Mouse (Mus musculus) left cerebral cortex, adult 2 months (tissue): ENCODE results near the gene Hsdl2. TPM values are rescaled to one million over a fixed set of nuclear protein-coding genes. Genes with fewer than 3 reads are reported as not detected.

Experiments
- DNase-seq, 2 experiments: peaks; one replicate each; pipeline ENCODE4 v3.0.0; 2021 to 2022; ENCODE audit warnings: low spot score in 2 of 2, mixed read lengths in 1 of 2; ENCODE audit errors: extremely low spot score in 1 of 2
- H3K27ac ChIP-seq: fragments of 200-600 bp; 2 replicates; pipeline ENCODE4 v1.8.1; 2022
- H3K4me3 ChIP-seq: fragments of 200-600 bp; 2 replicates; pipeline ENCODE4 v1.8.1; 2022
- CTCF ChIP-seq: fragments of 200-600 bp; IDR thresholded peaks from 2 replicates; pipeline ENCODE4 v1.8.1; 2022; ENCODE audit warnings: antibody characterized with exemption, mild to moderate bottlenecking, moderate library complexity
- intact Hi-C: fragments of 180-260 bp; cut with DNase I; formaldehyde crosslinking; loops from one replicate; pipeline ENCODE4 v1.15.1; 2025
- long read RNA-seq, 2 experiments: library from polyadenylated mRNA; stranded (forward); transcript quantifications; one replicate each; pipeline ENCODE4 v2.0.0; 2021; ENCODE audit warnings: borderline mapping rate in 2 of 2
- total RNA-seq, 2 experiments: library from RNA; stranded (reverse); gene quantifications; 2 replicates each; pipeline ENCODE4 v1.2.3; 2021

Hsdl2 gene
- 10 to 100 TPM; 25.0 to 27.3 TPM for total RNA-seq
- long read RNA-seq, experiment 1, transcript Hsdl2-201 (11 exons, 2,611 nt): major isoform, 24 of 27 reads
- long read RNA-seq, experiment 1, partial matches to known transcripts: 0 of 27 reads
- long read RNA-seq, experiment 1, other reads (novel, unspliced or antisense): 1 of 27 reads
- long read RNA-seq, experiment 2, transcript Hsdl2-201 (11 exons, 2,611 nt): major isoform, 28 of 36 reads
- long read RNA-seq, experiment 2, partial matches to known transcripts: 0 of 36 reads
- long read RNA-seq, experiment 2, other reads (novel, unspliced or antisense): 6 of 36 reads

DNA sequence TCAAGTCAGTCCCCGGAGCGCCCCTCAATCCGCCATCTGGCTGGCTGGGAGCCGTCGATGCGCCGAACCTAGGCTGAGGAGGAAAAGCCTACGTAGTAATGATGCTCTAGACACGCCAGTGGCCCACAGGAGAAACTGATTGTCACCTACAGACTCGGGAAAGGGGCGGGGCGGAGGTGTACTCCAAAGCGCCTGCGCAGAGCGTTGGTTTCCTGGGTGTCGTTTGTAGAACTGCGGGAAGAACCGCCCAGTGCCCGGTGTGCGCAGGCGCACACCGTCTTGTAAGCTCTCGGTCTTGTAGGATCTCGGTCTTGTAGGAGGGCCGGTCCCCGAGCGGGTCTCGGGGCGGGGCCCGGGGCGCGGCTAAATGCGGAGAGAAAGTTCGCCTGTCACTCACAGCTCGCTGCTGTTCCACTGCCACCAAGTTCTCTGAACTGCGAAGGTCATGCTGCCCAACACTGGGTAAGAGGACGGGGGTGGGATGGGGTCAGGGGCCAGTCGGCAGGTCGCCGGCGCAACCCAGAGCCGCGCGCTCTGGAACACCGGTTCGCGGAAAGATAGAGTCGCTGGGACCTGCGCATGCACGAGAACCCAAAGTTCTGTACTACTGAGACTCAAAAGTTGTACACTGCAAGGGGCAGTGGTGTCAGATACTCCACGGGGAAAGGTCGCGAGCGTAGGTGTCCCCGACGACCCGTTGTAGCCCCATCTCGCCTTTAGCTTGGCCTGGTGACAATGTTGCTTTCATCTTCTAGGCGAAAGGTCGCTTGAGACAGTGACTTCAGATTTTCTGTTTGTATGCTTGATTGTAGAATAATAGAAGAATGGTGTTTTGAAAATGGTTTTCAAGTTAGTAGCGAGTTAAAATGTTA lies at the start of gene Hsdl2:
Gene Hsdl2 (plus strand): TSS at position 250 of the 872 bp plus-strand sequence.
- intact Hi-C loops: no loop called here
- no peak for TF ChIP-seq CTCF
- peak within 1 kb of the TSS; percentile 93 for H3K4me3 ChIP-seq
- H3K27ac ChIP-seq: peak within 1 kb of the TSS; percentile 86
- peak; percentile 97 to 98 for DNase-seq

DNA sequence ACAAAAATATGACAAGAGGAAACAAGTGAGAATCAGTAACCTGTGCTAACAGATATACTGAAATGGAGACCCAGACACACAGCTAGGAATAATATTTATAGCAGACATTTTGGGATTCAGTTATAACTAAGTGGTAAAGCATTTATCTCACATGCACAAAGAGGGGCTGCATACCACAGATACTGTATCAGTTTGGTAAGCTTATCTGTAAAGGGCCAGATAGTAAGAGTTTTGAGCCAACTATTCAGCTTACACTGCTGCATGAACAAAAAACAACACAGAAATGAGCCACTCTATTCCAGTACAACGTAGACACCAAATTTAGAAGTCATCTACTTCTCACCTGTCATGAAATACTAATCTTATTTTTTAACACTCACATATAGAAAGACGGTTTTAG lies 48.1 kb upstream of the Hsdl2 start:
- intact Hi-C loops: no loop called here
- no peak for DNase-seq
- Histone ChIP-seq H3K4me3 (no peak overlapping the region), H3K27ac (no peak overlapping the region)
- TF ChIP-seq CTCF: no peak

- Histone ChIP-seq H3K27ac (no peak overlapping the region), H3K4me3 (no peak overlapping the region)
- DNase-seq: no peak
- intact Hi-C loops: no loop called here
- TF ChIP-seq CTCF: no peak
Observed at GRCm38 (mm10) chr4:59535624-59536023, 45.7 kb upstream of the Hsdl2 start.

DNA sequence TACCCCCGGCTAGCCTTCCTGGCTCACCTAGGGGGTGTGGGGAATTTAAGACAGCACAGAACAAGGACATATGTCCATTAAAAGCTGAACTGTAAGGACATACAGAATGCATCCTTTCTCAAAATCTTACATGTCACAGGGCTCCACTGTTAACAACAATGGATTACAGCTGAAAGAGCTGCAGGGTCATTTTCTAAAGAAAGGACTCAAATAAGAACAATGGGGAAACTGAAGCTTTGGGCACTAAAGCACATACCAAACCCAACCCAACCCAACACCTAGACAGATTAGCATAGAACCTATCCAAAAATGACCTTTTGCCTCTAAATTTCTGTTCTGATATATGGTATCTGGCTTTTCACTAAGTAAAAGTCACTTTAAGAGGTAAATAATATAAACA lies 45.1 kb upstream of the Hsdl2 start:
- H3K4me3 ChIP-seq: no peak overlapping the region
- no peak for DNase-seq
- TF ChIP-seq CTCF: no peak
- no peak overlapping the region for H3K27ac ChIP-seq
- intact Hi-C loops: no loop called here

- intact Hi-C loops: no loop called here
- no peak for DNase-seq
- Histone ChIP-seq H3K27ac (no peak overlapping the region), H3K4me3 (no peak overlapping the region)
- peak; percentile 16 for TF ChIP-seq CTCF
Observed at GRCm38 (mm10) chr4:59543006-59543405, 38.4 kb upstream of the Hsdl2 start.

GRCm38 (mm10) chr4:59544654-59545053 lies 36.7 kb upstream of the Hsdl2 start:
- DNase-seq: no peak
- Histone ChIP-seq H3K27ac (no peak overlapping the region), H3K4me3 (no peak overlapping the region)
- TF ChIP-seq CTCF: no peak
- intact Hi-C loops: loop anchor here (5.0 kb wide), 1 partner anchor 107 kb away; the partner anchor contains the start of gene Susd1

- intact Hi-C loops: loop anchor here (5.0 kb wide), 1 partner anchor 109 kb away; the partner anchor contains the start of gene Susd1
- no peak overlapping the region; the same call in 1 of the 2 replicates for H3K4me3 ChIP-seq
- no peak for TF ChIP-seq CTCF
- no peak for DNase-seq
- no peak overlapping the region for H3K27ac ChIP-seq
Observed at GRCm38 (mm10) chr4:59546285-59547071, 34.9 kb upstream of the Hsdl2 start.

DNA sequence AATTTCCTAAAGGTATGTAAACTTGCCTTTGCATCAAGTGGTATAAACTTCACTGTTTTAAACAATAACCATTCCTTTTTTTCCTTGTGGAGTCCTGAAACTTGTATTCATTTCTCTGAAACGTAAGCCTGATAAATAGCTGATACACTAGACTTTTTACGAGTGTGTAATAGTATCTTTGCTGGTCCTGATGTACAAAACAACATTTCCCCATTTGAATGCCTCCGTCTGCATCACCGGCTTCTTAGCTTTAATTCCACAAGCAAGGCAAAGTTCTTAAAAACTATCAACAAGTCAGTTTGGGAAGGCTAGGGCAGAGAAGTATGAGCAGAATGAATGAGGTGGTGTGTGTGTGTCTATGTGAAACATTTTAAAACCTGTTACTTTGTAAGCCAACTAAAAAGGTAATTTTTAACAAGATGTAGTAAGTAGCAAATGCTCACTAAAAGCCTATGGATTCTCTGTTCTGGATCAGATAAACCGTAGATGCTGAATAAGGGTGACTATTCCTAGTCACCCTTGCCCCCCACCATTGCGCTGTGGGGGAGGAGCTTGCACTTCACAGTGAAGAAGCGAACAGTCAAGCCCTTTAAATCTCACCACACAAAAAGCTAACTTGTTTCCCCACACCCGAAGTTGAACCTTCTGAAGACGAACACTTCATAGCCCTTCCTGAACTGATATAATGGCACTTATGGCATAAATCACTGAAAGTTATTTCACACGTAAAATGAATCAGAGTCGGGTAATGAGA lies 34.0 kb upstream of the Hsdl2 start:
- no peak for TF ChIP-seq CTCF
- no peak overlapping the region for H3K27ac ChIP-seq
- H3K4me3 ChIP-seq: peak overlapping the region; percentile 92
- no peak for DNase-seq
- intact Hi-C loops: loop anchor here (5.0 kb wide), 1 partner anchor 110 kb away; the partner anchor contains the start of gene Susd1

- Histone ChIP-seq H3K27ac (peak overlapping the region; percentile 91), H3K4me3 (peak overlapping the region; percentile 92)
- intact Hi-C loops: loop anchor here (5.0 kb wide), 1 partner anchor 111 kb away; the partner anchor contains the start of gene Susd1
- TF ChIP-seq CTCF: no peak
- DNase-seq: no peak
Observed at GRCm38 (mm10) chr4:59548011-59548559, 33.3 kb upstream of the Hsdl2 start.

GRCm38 (mm10) chr4:59548560-59549174 lies 32.7 kb upstream of the Hsdl2 start:
- intact Hi-C loops: loop anchor here (1.0 to 5.0 kb wide), 3 partner anchors 111 to 359 kb away; partner anchors contain the start of genes Susd1 and Ugcg
- TF ChIP-seq CTCF: no peak
- peak overlapping the region; percentile 92 for H3K4me3 ChIP-seq
- peak; percentile 64 to 72 for DNase-seq
- H3K27ac ChIP-seq: peak overlapping the region; percentile 91
